Mouse (Mus musculus) embryonic facial prominence, embryonic 10.5 days (tissue): ENCODE data around the gene Rnf187. TPM values are rescaled to one million over a fixed set of nuclear protein-coding genes. Genes with fewer than 3 reads are reported as not detected.

ENCODE experiments used
- DNase-seq: peaks from one replicate; pipeline ENCODE4 v3.0.0-alpha.2; 2017; ENCODE audit warnings: low spot score
- H3K27ac ChIP-seq: fragments of 300-500 bp; sonication (generic); replicated peaks from 2 replicates; pipeline ENCODE4 v1.5.1; 2016; ENCODE audit warnings: mild to moderate bottlenecking
- H3K27me3 ChIP-seq: fragments of 300-500 bp; sonication (generic); replicated peaks from 2 replicates; pipeline ENCODE4 v1.6.1; 2016; ENCODE audit warnings: low read depth, mild to moderate bottlenecking; ENCODE audit not compliant: poor library complexity, severe bottlenecking
- H3K36me3 ChIP-seq: fragments of 300-500 bp; sonication (generic); replicated peaks from 2 replicates; pipeline ENCODE4 v1.6.1; 2016; ENCODE audit warnings: mild to moderate bottlenecking, moderate library complexity
- H3K4me1 ChIP-seq: fragments of 300-500 bp; sonication (generic); 2 replicates; pipeline ENCODE4 v1.6.1; 2016
- H3K4me3 ChIP-seq: fragments of 300-500 bp; sonication (generic); 2 replicates; pipeline ENCODE4 v1.5.1; 2016; ENCODE audit warnings: mild to moderate bottlenecking, moderate library complexity
- H3K9me3 ChIP-seq: fragments of 300-500 bp; sonication (generic); 2 replicates; pipeline ENCODE4 v1.6.1; 2016; ENCODE audit warnings: mild to moderate bottlenecking
- WGBS: fragments of 180-500 bp; shearing (Covaris S2); methylation state at CpG from one replicate; pipeline ENCODE4 v1.1.7; 2016; 5-methylcytosine and 5-hydroxymethylcytosine counted together
- microRNA-seq: library from miRNA; unstranded; fragments of <30 nt; microRNA quantifications from one replicate; pipeline ENCODE4, GENCODE M21; 2017
- polyA plus RNA-seq: library from polyadenylated mRNA; unstranded; fragments of >200 nt; fragmentation: Nextera tagmentation; extraction: Ambion mirVana; gene quantifications from 2 replicates; pipeline ENCODE4 v1.2.1, GENCODE M21; 2016

Rnf187 gene
- polyA plus RNA-seq, 1 experiment from 2014 or later = 258 TPM

DNA sequence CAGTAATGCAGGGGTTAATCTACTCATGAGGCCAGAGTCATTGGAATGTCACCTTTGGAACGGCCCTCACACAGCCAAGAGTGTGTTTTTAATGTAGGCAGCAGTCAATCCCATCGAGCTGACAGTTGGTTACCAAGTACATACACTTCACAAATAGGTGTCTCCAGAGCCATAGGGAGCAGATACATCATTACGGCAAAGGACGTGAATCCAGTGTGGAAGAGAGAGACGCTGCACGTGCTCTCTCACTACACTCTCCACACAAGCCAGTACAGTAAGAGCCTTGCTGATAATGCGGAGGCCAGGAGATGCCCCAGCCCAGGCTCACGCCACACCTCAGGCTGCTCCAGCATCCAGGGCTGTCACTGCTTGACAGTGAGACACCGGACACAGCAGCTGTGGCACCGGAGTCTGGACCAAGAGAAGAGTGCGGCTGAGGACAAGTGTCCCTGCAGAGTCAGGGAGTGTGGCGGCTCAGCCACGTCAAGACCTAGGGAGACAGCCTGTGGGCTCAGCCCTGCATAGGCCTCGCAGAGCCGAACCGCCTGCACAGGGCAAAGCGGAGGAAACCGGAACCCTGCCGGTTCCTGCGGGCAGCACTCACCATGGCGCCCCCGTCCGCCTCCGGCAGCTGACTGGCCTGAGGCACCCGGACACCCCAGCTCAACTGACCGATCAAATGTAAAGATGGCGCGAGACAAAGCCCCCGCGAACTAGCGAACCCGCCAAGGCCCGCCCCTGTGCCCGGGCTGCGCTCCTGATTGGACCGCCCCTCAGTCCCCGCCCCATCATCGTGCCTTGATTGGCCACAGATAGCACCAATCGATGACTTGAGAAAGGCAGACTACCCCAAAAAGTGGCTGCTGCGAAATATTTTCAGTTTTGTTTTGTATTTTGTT is 35.0 kb downstream of the Rnf187 start, which contains the start of gene Zfp39:
Zfp39 (minus strand) TSS at position 715 of the 899 bp plus-strand sequence.
- H3K4me1 ChIP-seq = peaks cover 13% of the 10 kb centered on the region
- H3K4me3 ChIP-seq = peak within 1 kb of the TSS; percentile 84
- H3K36me3 ChIP-seq = peaks cover 32% of the 10 kb centered on the region
- peak; percentile 96 for DNase-seq
- no peaks in the 10 kb centered on the region for H3K9me3 ChIP-seq
- WGBS = under 1% methylated on average over 40 of the region's 40 CpGs
- no peaks in the 10 kb centered on the region for H3K27me3 ChIP-seq
- peak within 1 kb of the TSS; percentile 95 for H3K27ac ChIP-seq

DNA sequence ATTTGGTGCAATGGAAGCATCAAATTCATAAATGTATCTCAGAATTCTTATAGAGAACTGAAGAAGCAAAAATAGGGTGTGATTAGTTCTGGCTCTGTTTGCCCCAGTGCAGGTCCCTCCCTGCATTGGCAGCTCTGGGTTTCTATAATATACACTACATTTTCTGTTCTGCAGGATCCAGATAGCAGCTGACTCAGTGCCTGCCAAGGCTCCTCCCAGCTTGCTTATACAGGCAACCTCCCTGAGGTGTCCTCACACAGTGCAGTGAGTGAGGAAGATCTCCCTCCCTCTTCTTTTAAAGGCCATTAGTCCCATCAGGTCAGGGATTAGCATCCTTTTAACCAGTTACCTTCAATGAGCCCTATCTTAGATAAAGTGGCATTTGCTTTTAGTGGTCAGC is 37.6 kb downstream of the Rnf187 start:
- DNase-seq = no peak
- H3K4me3 ChIP-seq = no peak overlapping the region
- no peaks in the 10 kb centered on the region for H3K9me3 ChIP-seq
- H3K4me1 ChIP-seq = peaks cover 13% of the 10 kb centered on the region
- H3K27me3 ChIP-seq = no peaks in the 10 kb centered on the region
- no peak overlapping the region for H3K27ac ChIP-seq
- peaks cover 56% of the 10 kb centered on the region for H3K36me3 ChIP-seq

DNA sequence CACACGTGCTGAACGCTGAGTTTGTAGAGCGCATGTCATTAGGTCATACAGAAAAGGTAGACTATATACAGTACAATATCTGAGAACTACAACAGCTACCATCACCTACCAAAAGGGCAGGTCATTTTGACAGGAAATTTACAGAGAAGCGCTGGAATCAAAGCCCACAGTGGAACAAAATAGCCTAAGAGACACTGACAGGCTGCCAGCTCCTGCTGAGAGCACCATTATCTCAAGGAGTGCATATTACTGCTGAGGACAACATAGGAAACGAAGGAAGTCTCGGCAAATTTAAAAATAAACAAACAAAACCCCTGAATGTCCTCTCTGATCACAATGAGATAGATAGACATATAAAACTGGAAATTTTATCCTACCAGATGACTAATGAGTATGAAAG is 41.2 kb downstream of the Rnf187 start:
- WGBS = 87% methylated on average over 6 of the region's 6 CpGs
- Histone ChIP-seq H3K27ac (no peak overlapping the region), H3K9me3 (no peaks in the 10 kb centered on the region), H3K4me3 (no peak overlapping the region), H3K4me1 (peaks cover 2% of the 10 kb centered on the region), H3K27me3 (no peaks in the 10 kb centered on the region), H3K36me3 (peaks cover 91% of the 10 kb centered on the region)
- DNase-seq = no peak

DNA sequence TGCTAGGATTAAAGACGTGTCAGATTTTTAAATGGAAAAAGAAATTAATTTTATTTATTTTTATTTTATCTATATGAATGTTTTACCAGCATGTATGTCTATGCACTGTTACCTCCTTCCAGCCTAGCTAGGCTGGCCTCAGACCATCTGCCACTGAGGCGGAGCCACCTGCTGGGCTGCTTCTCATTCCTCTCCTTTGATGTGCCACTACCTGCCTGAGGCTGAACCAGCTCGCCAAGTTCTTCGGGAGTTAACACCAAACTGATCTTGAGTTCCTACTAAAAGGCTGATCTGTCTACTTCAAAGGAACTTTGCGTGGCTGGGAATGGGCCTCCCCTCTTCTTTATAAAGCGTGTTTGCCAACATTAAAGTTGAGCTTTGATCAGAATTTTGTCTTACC is 44.3 kb downstream of the Rnf187 start:
- no peaks in the 10 kb centered on the region for H3K27me3 ChIP-seq
- no peak overlapping the region for H3K4me3 ChIP-seq
- peaks cover 95% of the 10 kb centered on the region for H3K36me3 ChIP-seq
- H3K9me3 ChIP-seq = no peaks in the 10 kb centered on the region
- WGBS = 68% methylated on average over 6 of the region's 6 CpGs
- peak; percentile 27 for DNase-seq
- no peak overlapping the region for H3K27ac ChIP-seq
- H3K4me1 ChIP-seq = no peaks in the 10 kb centered on the region

DNA sequence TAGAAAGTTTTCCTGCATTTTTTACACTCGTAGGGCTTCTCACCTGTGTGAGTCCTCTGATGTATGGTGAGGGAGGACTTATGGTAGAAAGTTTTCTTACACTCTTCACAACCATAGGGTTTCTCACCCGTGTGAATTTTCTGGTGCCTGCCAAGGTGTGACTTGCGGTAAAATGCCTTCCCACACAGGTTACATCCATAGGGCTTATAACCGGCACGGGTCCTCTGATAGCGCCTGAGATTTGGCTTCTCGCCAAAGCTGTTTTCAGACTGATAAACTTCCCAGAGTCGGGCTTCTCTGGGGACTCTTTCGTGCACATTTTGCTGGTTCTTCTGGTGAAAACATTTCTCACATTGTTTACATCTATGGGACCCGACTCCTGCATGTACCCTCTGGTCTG is 48.2 kb downstream of the Rnf187 start:
- H3K9me3 ChIP-seq = no peaks in the 10 kb centered on the region
- H3K4me3 ChIP-seq = no peak overlapping the region
- peaks cover 70% of the 10 kb centered on the region for H3K36me3 ChIP-seq
- H3K27me3 ChIP-seq = no peaks in the 10 kb centered on the region
- 96% methylated on average over 10 of the region's 10 CpGs for WGBS
- H3K27ac ChIP-seq = no peak overlapping the region
- DNase-seq = no peak
- H3K4me1 ChIP-seq = no peaks in the 10 kb centered on the region

DNA sequence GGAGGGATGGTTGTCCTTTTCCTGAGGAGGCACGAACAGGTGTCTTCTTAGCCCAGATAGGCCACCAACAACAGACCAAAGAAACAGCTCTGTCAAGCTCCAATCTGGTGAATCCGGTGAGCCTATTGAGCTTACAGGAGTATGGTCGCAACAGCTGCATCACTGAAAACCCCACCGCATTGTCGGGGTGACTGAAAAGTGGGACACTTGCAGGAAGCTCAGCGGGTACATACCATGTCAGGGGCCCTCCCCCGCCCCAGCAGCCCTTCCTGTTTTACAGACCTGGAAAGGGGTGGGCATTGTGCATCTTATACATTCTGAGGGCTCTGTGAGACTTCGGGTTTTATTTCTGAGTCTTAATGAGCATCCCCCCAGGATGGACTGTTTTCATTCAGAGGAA is 55.0 kb downstream of the Rnf187 start:
- H3K4me3 ChIP-seq = no peak overlapping the region
- no peak for DNase-seq
- peaks cover 48% of the 10 kb centered on the region for H3K36me3 ChIP-seq
- no peaks in the 10 kb centered on the region for H3K9me3 ChIP-seq
- H3K4me1 ChIP-seq = no peaks in the 10 kb centered on the region
- H3K27ac ChIP-seq = no peak overlapping the region
- 88% methylated on average over 8 of the region's 8 CpGs for WGBS
- no peaks in the 10 kb centered on the region for H3K27me3 ChIP-seq

Small RNAs within 50 kb of the gene (microRNA-seq; reads per million reads assigned to microRNA genes)
- not detected for gene Gm44313

Other genes with a start within 250 kb of the Rnf187 start
- gene Olfr319, start 239.8 kb downstream of the Rnf187 start, polyA plus RNA-seq = not detected in 2 replicates
- gene Olfr318, start 214.9 kb downstream of the Rnf187 start, polyA plus RNA-seq = not detected in 2 replicates
- gene Olfr317, start 199.7 kb downstream of the Rnf187 start, polyA plus RNA-seq = not detected in 2 replicates
- not detected in 2 replicates for gene Olfr316, start 186.2 kb downstream of the Rnf187 start, polyA plus RNA-seq
- not detected in 2 replicates for gene Olfr315, start 165.7 kb downstream of the Rnf187 start, polyA plus RNA-seq
- gene Olfr314, start 156.0 kb downstream of the Rnf187 start, polyA plus RNA-seq = not detected in 2 replicates
- 1.4 and 1.6 TPM in 2 replicates for gene Fam183b, start 137.0 kb downstream of the Rnf187 start, polyA plus RNA-seq
- gene Olfr313, start 123.9 kb downstream of the Rnf187 start, polyA plus RNA-seq = not detected in 2 replicates
- not detected in 2 replicates for gene Olfr312, start 109.7 kb downstream of the Rnf187 start, polyA plus RNA-seq
- gene Olfr311, start 99.7 kb downstream of the Rnf187 start, polyA plus RNA-seq = not detected in 2 replicates
- 8.7 and 9.1 TPM in 2 replicates for gene Gm12258, start 91.8 kb downstream of the Rnf187 start, polyA plus RNA-seq
- 10.6 and 10.8 TPM in 2 replicates for gene 2810021J22Rik, start 71.7 kb downstream of the Rnf187 start, polyA plus RNA-seq
- gene Zfp39, start 34.7 kb downstream of the Rnf187 start, polyA plus RNA-seq = 5.7 and 6.3 TPM in 2 replicates
- gene Btnl10, start 21.0 kb downstream of the Rnf187 start, polyA plus RNA-seq = not detected in 2 replicates
- 23.0 and 25.0 TPM in 2 replicates for gene Hist3h2ba, start 10.0 kb upstream of the Rnf187 start, polyA plus RNA-seq
- gene Hist3h2a, start 15.8 kb upstream of the Rnf187 start, polyA plus RNA-seq = 17.8 and 19.0 TPM in 2 replicates
- gene Trim17, start 15.8 kb upstream of the Rnf187 start, polyA plus RNA-seq = 0.19 and 0.40 TPM in 2 replicates
- gene Trim11, start 39.2 kb upstream of the Rnf187 start, polyA plus RNA-seq = 19.0 and 19.1 TPM in 2 replicates
- 0.05 and 0.24 TPM in 2 replicates for gene Obscn, start 197.5 kb upstream of the Rnf187 start, polyA plus RNA-seq
- gene Iba57, start 224.8 kb upstream of the Rnf187 start, polyA plus RNA-seq = 4.0 and 4.7 TPM in 2 replicates
- 0.15 TPM in 1 of 2 replicates, not detected in the other for gene Gjc2, start 244.3 kb upstream of the Rnf187 start, polyA plus RNA-seq